Mouse (Mus musculus) kidney, adult 2 months (tissue): ENCODE measurements around the gene Rbp1. TPM values are rescaled to one million over a fixed set of nuclear protein-coding genes. Genes with fewer than 3 reads are reported as not detected.

Experiments used
- DNase-seq: peaks from one replicate; pipeline ENCODE4 v3.0.0; 2021
- H3K27ac ChIP-seq: fragments of 200-500 bp; 2 replicates; pipeline ENCODE4 v1.5.1; 2012; ENCODE audit warnings: low read depth, low read length, control low read depth, inconsistent platforms; ENCODE audit not compliant: insufficient read depth
- H3K27me3 ChIP-seq: fragments of 200-500 bp; replicated peaks from 2 replicates; pipeline ENCODE4 v1.6.1; 2012; ENCODE audit warnings: mild to moderate bottlenecking, moderate library complexity, low read length, inconsistent platforms; ENCODE audit not compliant: control insufficient read depth, insufficient read depth
- H3K36me3 ChIP-seq: fragments of 200-500 bp; 2 replicates; pipeline ENCODE4 v1.6.1; 2012; ENCODE audit warnings: mild to moderate bottlenecking, moderate library complexity, low read length, inconsistent platforms; ENCODE audit not compliant: control insufficient read depth, insufficient read depth
- H3K4me1 ChIP-seq: fragments of 200-500 bp; 2 replicates; pipeline ENCODE4 v1.6.1; 2011; ENCODE audit warnings: low read length; ENCODE audit not compliant: control insufficient read depth, insufficient read depth
- H3K4me3 ChIP-seq: fragments of 200-500 bp; 2 replicates; pipeline ENCODE4 v1.5.1; 2011; ENCODE audit warnings: mild to moderate bottlenecking, low read depth, low read length, control low read depth; ENCODE audit not compliant: insufficient read depth
- CTCF ChIP-seq: fragments of 200-500 bp; conservative IDR thresholded peaks from 2 replicates; pipeline ENCODE4 v1.5.1; 2011; ENCODE audit warnings: low read depth, mild to moderate bottlenecking, control low read depth, low read length, moderate library complexity, mixed read lengths; ENCODE audit not compliant: insufficient read depth, insufficient read length
- POLR2A ChIP-seq: fragments of 200-500 bp; IDR thresholded peaks from one replicate; pipeline ENCODE4 v1.6.1; 2011; ENCODE audit warnings: low read depth, low read length, control low read depth
- WGBS: fragments of 180-500 bp; shearing (Covaris S2); methylation state at CpG from one replicate; pipeline ENCODE4 v1.1.7; 2018; 5-methylcytosine and 5-hydroxymethylcytosine counted together
- polyA plus RNA-seq: library from polyadenylated mRNA; depleted of rRNA; stranded (reverse); fragments of >200 nt; gene quantifications from 2 replicates; pipeline ENCODE4 v1.2.3, GENCODE M21; 2012

The Rbp1 gene
- polyA plus RNA-seq, 1 experiment: 6.7 TPM

GRCm38 (mm10) chr9:98466709-98467108 lies 43.9 kb downstream of the Rbp1 start:
- H3K4me3 ChIP-seq: no peak overlapping the region
- 38% methylated on average over 2 of the region's 2 CpGs for WGBS
- no peaks in the 10 kb centered on the region for H3K4me1 ChIP-seq
- no peaks in the 10 kb centered on the region for H3K27me3 ChIP-seq
- H3K36me3 ChIP-seq: no peaks in the 10 kb centered on the region
- TF ChIP-seq POLR2A (no peak), CTCF (no peak)
- DNase-seq: no peak
- H3K27ac ChIP-seq: no peak overlapping the region

GRCm38 (mm10) chr9:98480172-98480749 lies 57.5 kb downstream of the Rbp1 start:
- WGBS: 92% methylated on average over 2 of the region's 2 CpGs
- no peak overlapping the region for H3K4me3 ChIP-seq
- DNase-seq: no peak
- TF ChIP-seq CTCF (no peak), POLR2A (no peak)
- H3K27ac ChIP-seq: no peak overlapping the region
- no peaks in the 10 kb centered on the region for H3K27me3 ChIP-seq
- H3K36me3 ChIP-seq: no peaks in the 10 kb centered on the region
- H3K4me1 ChIP-seq: no peaks in the 10 kb centered on the region

DNA sequence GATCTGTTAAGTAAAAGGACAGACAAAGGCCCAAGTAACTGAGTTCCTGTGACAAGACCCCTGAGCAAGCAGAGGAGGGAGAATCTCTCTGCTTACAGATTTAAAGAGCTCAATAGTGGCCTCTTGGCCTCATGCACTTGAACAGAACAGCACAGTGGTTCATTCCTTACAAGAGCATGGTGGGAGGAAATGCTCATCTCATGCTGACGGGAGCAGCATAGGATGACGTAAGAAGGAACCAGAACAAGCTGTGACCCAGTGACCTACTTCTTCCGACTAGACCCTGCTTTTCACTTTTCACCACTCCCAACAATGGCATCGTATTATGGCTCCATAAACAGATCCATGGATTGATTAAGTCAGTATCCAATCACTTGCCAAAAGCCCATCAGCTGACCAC lies 59.5 kb downstream of the Rbp1 start:
- no peak for TF ChIP-seq CTCF
- TF ChIP-seq POLR2A: no peak
- no peak overlapping the region for H3K4me3 ChIP-seq
- H3K36me3 ChIP-seq: no peaks in the 10 kb centered on the region
- no peaks in the 10 kb centered on the region for H3K27me3 ChIP-seq
- H3K4me1 ChIP-seq: no peaks in the 10 kb centered on the region
- 67% methylated on average over 4 of the region's 4 CpGs for WGBS
- no peak overlapping the region for H3K27ac ChIP-seq
- DNase-seq: no peak

- no peak for DNase-seq
- no peaks in the 10 kb centered on the region for H3K4me1 ChIP-seq
- H3K27ac ChIP-seq: no peak overlapping the region
- TF ChIP-seq POLR2A: no peak
- TF ChIP-seq CTCF: no peak
- 88% methylated on average over 7 of the region's 7 CpGs for WGBS
- H3K4me3 ChIP-seq: no peak overlapping the region
- H3K36me3 ChIP-seq: no peaks in the 10 kb centered on the region
- H3K27me3 ChIP-seq: no peaks in the 10 kb centered on the region
These were observed 62.3 kb downstream of the Rbp1 start for GRCm38 (mm10) chr9:98485020-98485419.

DNA sequence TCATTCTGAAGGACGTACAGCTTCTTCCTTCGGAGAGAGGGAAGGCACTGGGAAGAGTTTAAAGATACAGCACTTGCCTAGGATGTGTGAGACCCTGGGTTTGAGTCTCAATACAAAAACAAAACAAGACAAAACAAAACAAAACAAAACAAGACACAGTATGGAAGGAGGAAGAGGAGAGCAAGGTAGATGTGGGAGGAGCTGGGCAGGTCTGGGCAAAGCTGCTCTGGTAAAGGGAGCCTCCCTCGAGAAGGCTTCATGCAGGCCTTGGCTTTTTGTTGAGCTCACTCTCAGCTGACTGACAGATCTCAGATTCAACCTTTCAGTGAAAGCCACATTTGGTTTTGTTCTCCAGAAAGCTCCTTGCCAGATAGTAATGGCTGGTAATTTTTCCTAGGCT lies 63.1 kb downstream of the Rbp1 start, which contains the start of gene Rbp2:
Gene Rbp2, plus strand, starts transcription at position 301 of the 400 bp plus-strand sequence.
- WGBS: 94% methylated on average over 3 of the region's 3 CpGs
- Histone ChIP-seq H3K27ac (no peak within 1 kb of the TSS), H3K4me1 (no peaks in the 10 kb centered on the region), H3K27me3 (no peaks in the 10 kb centered on the region), H3K4me3 (no peak within 1 kb of the TSS), H3K36me3 (no peaks in the 10 kb centered on the region)
- no peak for DNase-seq
- TF ChIP-seq CTCF (no peak), POLR2A (no peak)

DNA sequence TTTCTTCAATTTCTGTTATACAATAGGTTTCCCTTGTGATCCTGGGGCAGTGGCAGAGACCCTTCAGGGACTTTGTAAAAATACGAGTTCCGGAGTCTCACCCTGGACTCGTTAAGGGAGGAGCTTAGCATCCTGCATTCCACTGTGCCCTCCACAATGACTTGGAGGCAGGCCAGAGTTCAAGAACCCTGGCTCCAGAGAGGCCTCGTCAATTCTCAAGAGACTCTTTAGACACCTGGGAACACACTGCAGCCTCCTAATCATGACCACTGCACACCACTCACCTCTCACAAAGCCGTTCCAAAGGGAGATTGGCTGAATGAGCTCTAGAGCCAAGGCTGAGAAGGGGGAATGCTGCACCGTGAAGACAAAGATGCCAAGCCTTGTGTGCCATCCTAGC lies 64.5 kb downstream of the Rbp1 start:
- WGBS: 44% methylated on average over 6 of the region's 6 CpGs
- TF ChIP-seq POLR2A (no peak), CTCF (no peak)
- no peak overlapping the region for H3K4me3 ChIP-seq
- no peaks in the 10 kb centered on the region for H3K36me3 ChIP-seq
- no peaks in the 10 kb centered on the region for H3K4me1 ChIP-seq
- no peaks in the 10 kb centered on the region for H3K27me3 ChIP-seq
- DNase-seq: peak; percentile 38
- no peak overlapping the region for H3K27ac ChIP-seq

DNA sequence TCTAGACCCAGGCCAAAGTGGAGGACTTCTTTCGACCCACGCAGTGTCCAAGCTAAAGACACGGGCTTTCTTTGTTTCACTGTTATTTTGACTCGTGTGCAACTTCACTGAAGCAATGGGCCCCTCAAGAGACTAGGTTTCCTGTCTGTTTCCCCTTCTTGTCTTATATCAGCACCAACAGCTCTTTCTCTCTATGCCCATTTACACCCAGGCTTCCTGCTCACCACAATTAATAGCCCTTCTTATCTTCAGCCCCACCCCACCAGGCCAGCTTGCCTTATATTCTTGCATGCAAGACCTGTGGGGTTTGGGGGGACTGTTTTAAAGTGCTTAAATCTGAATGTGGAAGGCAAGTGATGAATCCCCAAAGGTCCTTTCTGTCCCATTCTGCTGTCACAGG lies 66.8 kb downstream of the Rbp1 start:
- TF ChIP-seq POLR2A (no peak), CTCF (no peak)
- WGBS: 64% methylated on average over 4 of the region's 4 CpGs
- no peak overlapping the region for H3K27ac ChIP-seq

DNA sequence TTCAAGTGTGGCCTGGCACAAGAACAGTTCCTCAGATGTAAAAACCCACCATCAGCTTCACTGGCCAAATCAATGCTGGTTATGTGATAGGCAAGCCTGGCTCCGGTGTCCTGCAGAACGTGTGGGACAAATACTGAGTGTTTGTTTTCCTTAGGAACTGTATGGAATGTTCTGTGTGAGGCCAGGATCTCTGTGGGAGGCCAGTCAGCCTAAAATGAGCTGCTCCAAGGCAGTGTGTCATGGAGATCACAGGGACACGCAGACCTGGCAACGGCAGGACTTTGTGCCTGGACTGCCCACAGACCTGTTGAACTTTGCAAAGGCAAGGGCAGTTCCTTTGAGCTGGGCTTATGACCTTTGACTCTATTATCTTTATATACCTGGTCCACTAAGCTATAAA lies 67.4 kb downstream of the Rbp1 start:
- no peak overlapping the region for H3K27ac ChIP-seq

More for the DNA sequence above, 66.8 kb downstream of the Rbp1 start:
- H3K36me3 ChIP-seq: no peaks in the 10 kb centered on the region
- DNase-seq: no peak
- no peaks in the 10 kb centered on the region for H3K27me3 ChIP-seq
- no peaks in the 10 kb centered on the region for H3K4me1 ChIP-seq
- H3K4me3 ChIP-seq: no peak overlapping the region

More for the DNA sequence above, 67.4 kb downstream of the Rbp1 start:
- WGBS: 15% methylated on average over 4 of the region's 4 CpGs
- DNase-seq: peak; percentile 38
- TF ChIP-seq POLR2A (no peak), CTCF (no peak)
- Histone ChIP-seq H3K4me3 (no peak overlapping the region), H3K36me3 (no peaks in the 10 kb centered on the region), H3K27me3 (no peaks in the 10 kb centered on the region), H3K4me1 (no peaks in the 10 kb centered on the region)
